1 mouse cellular context compared by ENCODE assay signal in the genomic region with DNA sequence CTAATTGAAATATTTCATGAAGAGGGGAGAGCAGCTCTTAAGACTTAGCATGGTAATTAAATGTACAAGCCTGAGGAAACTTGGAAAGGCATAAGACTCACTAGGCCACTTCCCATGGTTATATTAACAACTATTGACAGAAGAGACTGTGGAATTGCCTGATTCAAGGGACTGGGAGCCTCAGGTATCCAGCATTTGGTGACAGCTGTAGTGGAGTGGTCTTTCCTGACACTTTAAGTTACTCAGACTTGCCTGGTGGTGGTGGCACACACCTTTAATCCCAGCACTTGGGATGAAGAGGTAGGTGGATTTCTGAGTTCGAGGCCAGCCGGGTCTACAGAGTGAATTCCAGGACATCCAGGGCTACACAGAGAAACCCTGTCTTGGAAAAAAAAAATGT.
TF ChIP-seq lines count a peak whose summit lies in the region.

No protein-coding gene starts in this region.

TF ChIP-seq in CH12.LX, 34 proteins besides CTCF, POLR2A, EP300 and RAD21:
- no peak for TF ChIP-seq PAX5 (IDR thresholded peaks at IDR 0.05; ENCODE audit: low read length)
- no peak for TF ChIP-seq ETS1 (conservative IDR thresholded peaks at IDR 0.05; ENCODE audit: low read depth, low read length)
- no peak for TF ChIP-seq MXI1 (IDR thresholded peaks at IDR 0.05; ENCODE audit: low read depth, low read length)
- no peak for TF ChIP-seq POLR2AphosphoS2 (IDR thresholded peaks at IDR 0.05; ENCODE audit: low read depth, low read length)
- TF ChIP-seq MEF2A (IDR thresholded peaks at IDR 0.05; ENCODE audit: borderline replicate concordance, low read depth, low read length): no peak
- no peak for TF ChIP-seq JUN (IDR thresholded peaks at IDR 0.05; ENCODE audit: insufficient read depth, low read depth, low read length)
- TF ChIP-seq HCFC1 (IDR thresholded peaks at IDR 0.05; ENCODE audit: low read depth, low read length): no peak
- TF ChIP-seq E2F4 (IDR thresholded peaks at IDR 0.05; ENCODE audit: insufficient replicate concordance, low read depth, low read length): no peak
- TF ChIP-seq ZMIZ1 (IDR thresholded peaks at IDR 0.05; ENCODE audit: low read depth, low read length): no peak
- no peak for TF ChIP-seq CHD2 (IDR thresholded peaks at IDR 0.05; ENCODE audit: low read length)
- TF ChIP-seq UBTF (IDR thresholded peaks at IDR 0.05; ENCODE audit: low read depth, low read length): no peak
- TF ChIP-seq SIN3A (IDR thresholded peaks at IDR 0.05; ENCODE audit: low read length): no peak
- no peak for TF ChIP-seq CHD1 (IDR thresholded peaks at IDR 0.05; ENCODE audit: low read depth, low read length)
- TF ChIP-seq TBP (conservative IDR thresholded peaks at IDR 0.05; ENCODE audit: low read depth, low read length): no peak
- TF ChIP-seq IRF4 (IDR thresholded peaks at IDR 0.05; ENCODE audit: low read depth, low read length): no peak
- TF ChIP-seq MYC (IDR thresholded peaks at IDR 0.05; ENCODE audit: low read depth, low read length): no peak
- TF ChIP-seq MAZ (IDR thresholded peaks at IDR 0.05; ENCODE audit: low read depth, low read length): no peak
- no peak for TF ChIP-seq ZNF384 (IDR thresholded peaks at IDR 0.05; ENCODE audit: low read depth, low read length)
- TF ChIP-seq RCOR1 (conservative IDR thresholded peaks at IDR 0.05; ENCODE audit: low read depth, low read length): no peak
